Mouse (Mus musculus) brain, adult 2 months (tissue): ENCODE data around the gene Olfr532.
"Not testable (repeated sequence)": the region's sequence is repeated elsewhere in the genome, so short reads cannot be mapped to it uniquely, and the experiment has no call there.

Source experiments
- DNase-seq: peaks from one replicate; pipeline ENCODE4 v3.0.0; 2011; ENCODE audit warnings: low read depth, low spot score

The Olfr532 gene

DNA sequence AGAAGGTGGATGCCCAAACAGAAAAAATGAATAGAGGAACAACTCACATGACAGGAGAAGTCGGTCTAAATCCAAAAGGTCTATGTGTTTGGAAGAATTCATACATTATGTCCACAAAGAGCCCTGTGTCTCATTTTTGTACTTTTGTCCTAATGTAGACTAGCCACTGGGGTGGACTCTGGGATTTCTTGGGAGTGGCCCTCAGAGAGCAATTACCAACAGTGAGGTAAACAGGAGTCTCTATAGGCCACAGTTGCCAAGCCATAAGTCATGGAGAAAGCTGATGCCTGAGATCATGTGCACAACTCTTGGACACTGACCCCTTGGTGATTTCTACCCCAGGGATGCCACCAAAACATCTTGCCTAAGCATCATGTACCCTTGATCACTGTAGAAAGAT is at the start of gene Olfr532:
TSS of gene Olfr532 (minus strand) at position 101 of the 400 bp plus-strand sequence.
- DNase-seq, result no peak

DNA sequence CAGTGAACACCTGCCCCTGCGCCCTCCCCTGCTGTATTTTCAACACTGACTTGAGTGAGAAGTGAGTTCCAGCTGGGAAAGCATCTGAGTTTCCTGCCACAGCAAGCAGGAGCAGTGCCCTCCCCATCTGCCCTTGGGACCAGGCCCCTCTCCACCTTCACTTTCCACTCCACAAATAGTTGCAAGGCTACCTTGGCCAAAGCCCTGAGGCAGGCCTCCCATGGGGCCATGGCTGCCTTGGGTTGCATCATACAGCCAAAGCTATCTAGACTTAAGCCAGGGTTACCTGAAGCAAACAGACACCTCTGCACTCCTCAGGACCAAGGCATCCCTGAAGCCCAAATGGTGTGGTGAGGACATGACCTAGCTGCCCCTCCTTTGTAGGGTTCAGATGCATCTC is 41.6 kb upstream of the Olfr532 start, which contains the start of gene Olfr533:
TSS of gene Olfr533 (plus strand) at position 301 of the 400 bp plus-strand sequence.
- not testable (repeated sequence) for DNase-seq

DNA sequence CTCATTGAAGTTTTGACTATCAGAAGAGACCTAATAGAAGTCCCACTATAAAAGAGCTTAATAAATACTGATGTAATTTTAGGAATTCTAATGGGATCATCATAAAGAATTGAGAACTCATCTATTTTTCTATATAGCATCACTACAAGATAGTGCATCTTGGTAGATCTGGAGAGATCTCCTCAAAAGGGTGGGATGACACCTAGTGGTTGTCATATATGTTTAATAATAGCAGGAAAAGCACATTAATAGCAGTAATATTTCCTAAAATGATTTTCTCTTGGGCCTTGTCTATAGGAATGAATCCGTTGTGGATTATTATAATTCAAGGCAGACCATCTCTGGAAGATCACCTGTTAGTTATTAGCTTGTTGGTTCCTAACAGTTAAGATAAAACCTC is 21.7 kb upstream of the Olfr532 start:
- no peak for DNase-seq

DNA sequence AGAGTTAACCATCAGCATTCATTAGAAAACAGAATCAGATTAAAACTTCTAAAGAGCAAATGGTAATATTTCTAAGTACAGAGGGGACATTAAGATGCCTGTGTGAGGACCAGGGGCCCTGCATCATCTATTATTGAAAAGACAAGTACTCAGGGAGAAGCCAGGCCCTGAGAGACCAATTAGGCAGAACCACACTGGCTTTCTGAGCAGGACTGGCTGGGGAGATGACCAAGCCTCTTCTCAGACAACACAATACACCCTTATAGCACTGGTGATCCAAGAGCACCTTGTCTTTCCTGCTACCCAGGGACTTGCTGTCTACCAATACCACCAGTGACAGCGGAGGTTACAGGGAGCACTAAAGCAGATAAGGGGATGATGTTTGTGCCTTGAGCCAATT is 18.6 kb downstream of the Olfr532 start, which contains the start of gene Olfr531:
TSS of gene Olfr531 (minus strand) at position 101 of the 400 bp plus-strand sequence.
- DNase-seq, result no peak

DNA sequence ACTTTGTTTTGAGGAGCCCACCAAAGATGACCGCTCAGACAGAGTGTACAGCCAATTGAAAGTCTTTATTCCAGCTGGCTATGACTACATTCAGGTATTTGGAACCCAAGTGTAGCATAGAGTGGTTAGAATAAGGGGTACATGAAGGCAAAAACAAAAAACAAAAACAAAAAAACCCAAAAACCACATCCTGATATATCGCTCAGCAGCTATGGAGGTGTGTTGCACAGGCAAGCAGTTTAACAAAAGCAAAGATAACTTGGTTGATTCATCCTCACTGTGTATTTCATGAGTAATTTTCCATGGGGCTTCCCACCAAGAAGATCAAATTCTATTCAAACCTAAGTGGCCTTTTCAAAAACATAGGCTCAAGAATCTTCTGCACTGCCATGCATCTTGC is 44.5 kb downstream of the Olfr532 start:
- DNase-seq, result no peak

DNA sequence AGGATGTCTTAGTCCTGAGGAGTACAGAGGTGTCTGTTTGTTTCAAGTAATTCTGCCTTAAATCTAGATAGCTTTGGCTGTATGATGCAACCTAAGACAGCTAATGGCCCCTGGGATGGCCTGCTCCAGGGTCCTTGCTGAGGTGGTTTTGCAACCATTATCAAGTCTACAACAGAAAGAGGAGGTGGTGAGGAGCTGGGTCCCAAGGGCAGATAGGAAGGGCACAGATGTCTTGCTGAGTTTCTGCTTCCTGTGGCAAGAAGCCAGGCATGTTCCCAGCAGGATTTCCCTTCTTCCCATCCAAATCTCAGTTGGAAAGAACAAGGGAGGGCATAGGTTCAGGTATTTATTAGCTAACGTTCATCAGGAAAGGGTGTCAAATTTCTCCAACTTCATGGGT is 45.2 kb downstream of the Olfr532 start, which contains the start of gene Olfr530:
TSS of gene Olfr530 (minus strand) at position 101 of the 400 bp plus-strand sequence.
- no peak for DNase-seq

DNA sequence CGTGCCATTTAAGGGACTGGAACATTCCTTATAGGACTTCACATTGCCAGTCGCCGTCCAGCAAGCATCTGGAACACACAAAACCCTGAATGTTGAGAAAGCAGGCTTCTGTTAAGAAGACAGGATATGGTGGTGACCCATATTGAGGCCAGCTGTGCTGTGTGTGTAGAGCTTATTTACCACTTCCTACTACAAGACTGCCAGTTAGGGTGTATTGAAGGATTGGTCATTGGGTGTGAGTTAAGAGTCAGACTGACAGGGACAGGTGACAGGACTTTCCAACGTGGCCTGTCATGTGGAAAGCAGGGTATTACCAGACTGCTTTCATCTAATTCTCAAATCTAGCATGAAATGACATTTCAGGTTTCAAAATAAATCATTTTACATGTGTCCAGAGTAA is 47.1 kb downstream of the Olfr532 start:
- no peak for DNase-seq
